Mouse (Mus musculus) cerebellum, adult 2 months (tissue): Measurements from ENCODE around the gene Pcnp.

Source experiments
- CTCF ChIP-seq: fragments of 200-500 bp; IDR thresholded peaks from 2 replicates; pipeline ENCODE4 v1.5.1; 2011; ENCODE audit warnings: low read depth, mild to moderate bottlenecking, control low read depth, low read length, moderate library complexity, borderline replicate concordance; ENCODE audit not compliant: insufficient read depth
- POLR2A ChIP-seq: fragments of 200-500 bp; IDR thresholded peaks from 2 replicates; pipeline ENCODE4 v1.6.1; 2011; ENCODE audit warnings: low read length, control low read depth, borderline replicate concordance; ENCODE audit not compliant: insufficient read depth

- TF ChIP-seq CTCF, result no peak
- no peak for TF ChIP-seq POLR2A
These were observed 28.6 kb upstream of the Pcnp start for GRCm38 (mm10) chr16:56058151-56058550.
